Mouse (Mus musculus): ENCODE results near the gene Ccm2.

GRCm38 (mm10) chr11:6594845-6595244 is 48.2 kb downstream of the Ccm2 start:
- no peak for TF ChIP-seq CTCF (IDR thresholded peaks at IDR 0.05; ENCODE audit: borderline replicate concordance, insufficient read depth, low read depth, low read length)
- no peak for TF ChIP-seq POLR2A (IDR thresholded peaks at IDR 0.05; ENCODE audit: borderline replicate concordance, insufficient read depth, low read length)

Data from cerebellum, adult 2 months (tissue).